Mouse (Mus musculus) heart, postnatal 0 days (tissue): ENCODE measurements around the gene Dab1.

Source experiments
- CTCF ChIP-seq: IDR thresholded peaks from 2 replicates; pipeline ENCODE4 v1.5.1; 2016; ENCODE audit warnings: antibody characterized with exemption, control low read depth, low read depth
- EP300 ChIP-seq: IDR thresholded peaks from 2 replicates; pipeline ENCODE4 v1.6.1; 2016; ENCODE audit warnings: antibody characterized with exemption, low read depth

GRCm38 (mm10) chr4:104071296-104071695, 452.1 kb downstream of the Dab1 start:
- TF ChIP-seq CTCF (no peak), EP300 (no peak)
